Mouse (Mus musculus): ENCODE measurements around the gene Anapc11.

DNA sequence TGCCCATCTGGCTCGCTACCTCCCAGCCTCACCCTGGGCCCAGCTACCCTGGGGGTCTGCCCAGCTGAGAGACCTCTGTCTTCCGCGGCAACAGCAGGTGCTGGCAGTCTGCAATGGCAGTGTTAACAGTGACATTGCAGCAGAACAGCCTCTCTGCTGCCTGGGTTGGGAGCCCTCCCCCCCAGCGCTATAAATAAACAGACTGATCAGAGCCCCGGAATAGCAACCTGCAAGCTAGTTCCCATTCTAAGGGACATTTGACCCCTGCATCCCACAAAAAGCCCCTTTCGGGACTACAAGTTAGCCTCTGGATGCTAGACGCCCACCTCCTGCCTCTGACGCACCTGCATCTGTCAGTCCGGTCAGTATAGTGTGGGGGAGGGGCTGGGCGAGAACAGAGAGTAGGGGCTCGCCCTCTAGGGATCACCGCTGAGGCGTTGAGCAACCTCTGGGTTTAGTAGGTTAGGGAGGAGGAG is 49.8 kb downstream of the Anapc11 start, which contains the start of gene Myadml2:
- no peak for TF ChIP-seq CTCF (IDR thresholded peaks at IDR 0.05; ENCODE audit: low read depth)
- peak; percentile 44; the same call in 1 of the 2 replicates for TF ChIP-seq EP300 (IDR thresholded peaks at IDR 0.05; ENCODE audit: low read depth)
